Mouse (Mus musculus): ENCODE results near the gene Gm20518.

The Gm20518 gene

GRCm38 (mm10) chr16:17799584-17799983 lies 91.9 kb downstream of the Gm20518 start:
- no peak for DNase-seq (ENCODE audit: low read depth, low spot score)
- no peaks in the 10 kb centered on the region; the same call in 1 of the 2 replicates for H3K27me3 ChIP-seq (ENCODE audit: control insufficient read depth, insufficient read depth, low read length, poor library complexity, severe bottlenecking)
- no peaks in the 10 kb centered on the region for H3K36me3 ChIP-seq (ENCODE audit: control insufficient read depth, insufficient read depth, low read length, poor library complexity, severe bottlenecking)

- no peak for DNase-seq (ENCODE audit: low read depth, low spot score)
- H3K27me3 ChIP-seq (ENCODE audit: control insufficient read depth, insufficient read depth, low read length, poor library complexity, severe bottlenecking): no peaks in the 10 kb centered on the region; the same call in 1 of the 2 replicates
- no peaks in the 10 kb centered on the region for H3K36me3 ChIP-seq (ENCODE audit: control insufficient read depth, insufficient read depth, low read length, poor library complexity, severe bottlenecking)
Measured at GRCm38 (mm10) chr16:17798321-17799180, 92.9 kb downstream of the Gm20518 start.

GRCm38 (mm10) chr16:17797812-17798311 lies 93.6 kb downstream of the Gm20518 start:
- DNase-seq (ENCODE audit: low read depth, low spot score): no peak

GRCm38 (mm10) chr16:17796971-17797811 lies 94.3 kb downstream of the Gm20518 start, which contains the start of gene Scarf2:
Gene Scarf2, plus strand, starts transcription at chr16:17797282.
- Histone ChIP-seq H3K27me3 (ENCODE audit: control insufficient read depth, insufficient read depth, low read length, poor library complexity, severe bottlenecking) (no peaks in the 10 kb centered on the region; the same call in 1 of the 2 replicates), H3K36me3 (ENCODE audit: control insufficient read depth, insufficient read depth, low read length, poor library complexity, severe bottlenecking) (no peaks in the 10 kb centered on the region)
- DNase-seq (ENCODE audit: low read depth, low spot score): no peak

More at GRCm38 (mm10) chr16:17797812-17798311, 93.6 kb downstream of the Gm20518 start:
- Histone ChIP-seq H3K27me3 (ENCODE audit: control insufficient read depth, insufficient read depth, low read length, poor library complexity, severe bottlenecking) (no peaks in the 10 kb centered on the region; the same call in 1 of the 2 replicates), H3K36me3 (ENCODE audit: control insufficient read depth, insufficient read depth, low read length, poor library complexity, severe bottlenecking) (no peaks in the 10 kb centered on the region)

GRCm38 (mm10) chr16:17796519-17796918 lies 95.0 kb downstream of the Gm20518 start:
- DNase-seq (ENCODE audit: low read depth, low spot score): no peak
- Histone ChIP-seq H3K36me3 (ENCODE audit: control insufficient read depth, insufficient read depth, low read length, poor library complexity, severe bottlenecking) (no peaks in the 10 kb centered on the region), H3K27me3 (ENCODE audit: control insufficient read depth, insufficient read depth, low read length, poor library complexity, severe bottlenecking) (no peaks in the 10 kb centered on the region; the same call in 1 of the 2 replicates)

- H3K36me3 ChIP-seq (ENCODE audit: control insufficient read depth, insufficient read depth, low read length, poor library complexity, severe bottlenecking): no peaks in the 10 kb centered on the region
- DNase-seq (ENCODE audit: low read depth, low spot score): no peak
- H3K27me3 ChIP-seq (ENCODE audit: control insufficient read depth, insufficient read depth, low read length, poor library complexity, severe bottlenecking): no peaks in the 10 kb centered on the region; the same call in 1 of the 2 replicates
Measured at GRCm38 (mm10) chr16:17795643-17796042, 95.8 kb downstream of the Gm20518 start.

GRCm38 (mm10) chr16:17794047-17794446 lies 97.4 kb downstream of the Gm20518 start:
- Histone ChIP-seq H3K27me3 (ENCODE audit: control insufficient read depth, insufficient read depth, low read length, poor library complexity, severe bottlenecking) (no peaks in the 10 kb centered on the region; the same call in 1 of the 2 replicates), H3K36me3 (ENCODE audit: control insufficient read depth, insufficient read depth, low read length, poor library complexity, severe bottlenecking) (no peaks in the 10 kb centered on the region)
- no peak for DNase-seq (ENCODE audit: low read depth, low spot score)

- Histone ChIP-seq H3K27me3 (ENCODE audit: control insufficient read depth, insufficient read depth, low read length, poor library complexity, severe bottlenecking) (no peaks in the 10 kb centered on the region; the same call in 1 of the 2 replicates), H3K36me3 (ENCODE audit: control insufficient read depth, insufficient read depth, low read length, poor library complexity, severe bottlenecking) (no peaks in the 10 kb centered on the region)
- DNase-seq (ENCODE audit: low read depth, low spot score): no peak
Measured at GRCm38 (mm10) chr16:17792728-17793127, 98.7 kb downstream of the Gm20518 start.

GRCm38 (mm10) chr16:17785337-17785736 lies 106.1 kb downstream of the Gm20518 start:
- Histone ChIP-seq H3K36me3 (ENCODE audit: control insufficient read depth, insufficient read depth, low read length, poor library complexity, severe bottlenecking) (no peaks in the 10 kb centered on the region), H3K27me3 (ENCODE audit: control insufficient read depth, insufficient read depth, low read length, poor library complexity, severe bottlenecking) (no peaks in the 10 kb centered on the region)
- DNase-seq (ENCODE audit: low read depth, low spot score): no peak

Measured in splenic B cell, adult 2 months (primary cell).